Mouse (Mus musculus) forebrain, embryonic 10.5 days (tissue): ENCODE measurements at regions not wholly inside any gene's neighbourhood (a gene's known extent, or its start where the extent isn't known, plus 50 kb on each side); places are given as distances from the start of the nearest gene placed in this dataset.

Experiments used
- DNase-seq: peaks from one replicate; pipeline ENCODE4 v3.0.0-alpha.2; 2017; ENCODE audit warnings: low spot score; ENCODE audit errors: extremely low spot score
- H3K27ac ChIP-seq: fragments of 300-500 bp; sonication (generic); 2 replicates; pipeline ENCODE4 v1.5.1; 2016; ENCODE audit warnings: mild to moderate bottlenecking
- H3K27me3 ChIP-seq: fragments of 300-500 bp; sonication (generic); 2 replicates; pipeline ENCODE4 v1.6.1; 2016; ENCODE audit warnings: mild to moderate bottlenecking; ENCODE audit not compliant: poor library complexity, severe bottlenecking
- H3K36me3 ChIP-seq: fragments of 300-500 bp; sonication (generic); replicated peaks from 2 replicates; pipeline ENCODE4 v1.6.1; 2016; ENCODE audit warnings: mild to moderate bottlenecking, moderate library complexity
- H3K4me1 ChIP-seq: fragments of 300-500 bp; sonication (generic); 2 replicates; pipeline ENCODE4 v1.6.1; 2016
- H3K4me3 ChIP-seq: fragments of 300-500 bp; sonication (generic); 2 replicates; pipeline ENCODE4 v1.5.1; 2016; ENCODE audit warnings: mild to moderate bottlenecking, moderate library complexity
- H3K9me3 ChIP-seq: fragments of 300-500 bp; sonication (generic); 2 replicates; pipeline ENCODE4 v1.6.1; 2016; ENCODE audit warnings: mild to moderate bottlenecking, moderate library complexity
- WGBS: fragments of 180-500 bp; shearing (Covaris S2); methylation state at CpG from one replicate; pipeline ENCODE4 v1.1.7; 2016; 5-methylcytosine and 5-hydroxymethylcytosine counted together

GRCm38 (mm10) chr1:39105546-39106371 is 87.8 kb upstream of the Npas2 start:
- no peaks in the 10 kb centered on the region for H3K9me3 ChIP-seq
- 62% methylated on average over 17 of the region's 17 CpGs for WGBS

GRCm38 (mm10) chr1:39106372-39106643 is 87.2 kb upstream of the Npas2 start:
- WGBS: 40% methylated on average over 4 of the region's 4 CpGs
- Histone ChIP-seq H3K4me3 (no peak overlapping the region), H3K27ac (no peak overlapping the region), H3K4me1 (peaks cover 20% of the 10 kb centered on the region), H3K36me3 (no peaks in the 10 kb centered on the region), H3K9me3 (no peaks in the 10 kb centered on the region), H3K27me3 (no peaks in the 10 kb centered on the region)
- DNase-seq: no peak

More at GRCm38 (mm10) chr1:39105546-39106371, 87.8 kb upstream of the Npas2 start:
- 0 out of 2 replicates have a peak overlapping the region, but pooled peaks have one; percentile 36 for H3K27ac ChIP-seq
- H3K36me3 ChIP-seq: no peaks in the 10 kb centered on the region
- no peak overlapping the region for H3K4me3 ChIP-seq
- no peaks in the 10 kb centered on the region for H3K27me3 ChIP-seq
- no peak for DNase-seq
- H3K4me1 ChIP-seq: peaks cover 20% of the 10 kb centered on the region

GRCm38 (mm10) chr1:39106650-39107049 is 86.9 kb upstream of the Npas2 start:
- WGBS: 72% methylated on average over 6 of the region's 6 CpGs
- no peak overlapping the region for H3K4me3 ChIP-seq
- no peaks in the 10 kb centered on the region for H3K27me3 ChIP-seq
- peaks cover 20% of the 10 kb centered on the region for H3K4me1 ChIP-seq
- no peak for DNase-seq
- no peak overlapping the region for H3K27ac ChIP-seq
- H3K36me3 ChIP-seq: no peaks in the 10 kb centered on the region
- H3K9me3 ChIP-seq: no peaks in the 10 kb centered on the region

- Histone ChIP-seq H3K27ac (no peak overlapping the region), H3K4me1 (no peaks in the 10 kb centered on the region), H3K9me3 (no peaks in the 10 kb centered on the region), H3K36me3 (no peaks in the 10 kb centered on the region), H3K27me3 (no peaks in the 10 kb centered on the region), H3K4me3 (no peak overlapping the region)
- no peak for DNase-seq
- 83% methylated on average over 6 of the region's 6 CpGs for WGBS
Measured at GRCm38 (mm10) chr1:39116319-39116718, 77.2 kb upstream of the Npas2 start.

GRCm38 (mm10) chr1:39122316-39123015 is 71.1 kb upstream of the Npas2 start:
- 64% methylated on average over 8 of the region's 8 CpGs for WGBS
- Histone ChIP-seq H3K4me1 (peaks cover 13% of the 10 kb centered on the region), H3K9me3 (peaks cover 7% of the 10 kb centered on the region; the same call in 1 of the 2 replicates), H3K4me3 (no peak overlapping the region), H3K27ac (no peak overlapping the region), H3K36me3 (no peaks in the 10 kb centered on the region), H3K27me3 (no peaks in the 10 kb centered on the region)
- DNase-seq: no peak

GRCm38 (mm10) chr1:39123081-39123812 is 70.3 kb upstream of the Npas2 start:
- peaks cover 7% of the 10 kb centered on the region; the same call in 1 of the 2 replicates for H3K9me3 ChIP-seq
- H3K4me1 ChIP-seq: peaks cover 13% of the 10 kb centered on the region
- H3K27ac ChIP-seq: 0 out of 2 replicates have a peak overlapping the region, but pooled peaks have one; percentile 25
- no peaks in the 10 kb centered on the region for H3K36me3 ChIP-seq
- WGBS: 73% methylated on average over 10 of the region's 10 CpGs
- H3K27me3 ChIP-seq: no peaks in the 10 kb centered on the region
- no peak overlapping the region for H3K4me3 ChIP-seq
- DNase-seq: no peak

GRCm38 (mm10) chr1:39123813-39124146 is 69.8 kb upstream of the Npas2 start:
- Histone ChIP-seq H3K27ac (no peak overlapping the region), H3K9me3 (peaks cover 7% of the 10 kb centered on the region; the same call in 1 of the 2 replicates), H3K27me3 (no peaks in the 10 kb centered on the region), H3K4me1 (peaks cover 13% of the 10 kb centered on the region), H3K4me3 (no peak overlapping the region), H3K36me3 (no peaks in the 10 kb centered on the region)
- no peak for DNase-seq
- 95% methylated on average over 2 of the region's 2 CpGs for WGBS

- Histone ChIP-seq H3K4me1 (no peaks in the 10 kb centered on the region), H3K9me3 (no peaks in the 10 kb centered on the region), H3K36me3 (no peaks in the 10 kb centered on the region), H3K4me3 (no peak overlapping the region), H3K27me3 (no peaks in the 10 kb centered on the region), H3K27ac (no peak overlapping the region)
- WGBS: 96% methylated on average over 2 of the region's 2 CpGs
- DNase-seq: no peak
Measured at GRCm38 (mm10) chr1:39134521-39134920, 59.0 kb upstream of the Npas2 start.

GRCm38 (mm10) chr1:39143054-39143453 is 50.5 kb upstream of the Npas2 start:
- H3K9me3 ChIP-seq: no peaks in the 10 kb centered on the region
- H3K27ac ChIP-seq: no peak overlapping the region
- no peaks in the 10 kb centered on the region for H3K36me3 ChIP-seq
- no peaks in the 10 kb centered on the region for H3K4me1 ChIP-seq
- no peaks in the 10 kb centered on the region for H3K27me3 ChIP-seq
- WGBS: 83% methylated on average over 2 of the region's 2 CpGs
- no peak for DNase-seq
- no peak overlapping the region for H3K4me3 ChIP-seq

GRCm38 (mm10) chr1:39143626-39144025 is 49.9 kb upstream of the Npas2 start:
- H3K9me3 ChIP-seq: no peaks in the 10 kb centered on the region
- WGBS: 90% methylated on average over 5 of the region's 5 CpGs

More at GRCm38 (mm10) chr1:39143626-39144025, 49.9 kb upstream of the Npas2 start:
- H3K4me1 ChIP-seq: no peaks in the 10 kb centered on the region
- H3K27ac ChIP-seq: no peak overlapping the region
- H3K4me3 ChIP-seq: no peak overlapping the region
- H3K36me3 ChIP-seq: no peaks in the 10 kb centered on the region
- DNase-seq: no peak
- H3K27me3 ChIP-seq: no peaks in the 10 kb centered on the region
